In genomic region chr9:98601156-98601836, GRCm38 (mm10) we compare ENCODE assay signal across 8 mouse cellular contexts. TPM values are rescaled to one million over a fixed set of nuclear protein-coding genes. Genes with fewer than 3 reads are reported as not detected.
A peak's percentile ranks its signal among the peaks of the same experiment; 100 is the strongest.
DNase-seq lines count a peak whose midpoint lies in the region; ATAC-seq and TF ChIP-seq lines count a peak whose summit lies in the region.

Gene Mrps22 (minus strand): TSS chr9:98601660.

- H3K4me1 ChIP-seq in hindbrain, embryonic 12.5 days = peaks cover 14% of the 10 kb centered on the region

- no peak for TF ChIP-seq CTCF in Patski (IDR thresholded peaks at IDR 0.05)

- peaks cover 19% of the 10 kb centered on the region for H3K36me3 ChIP-seq in hindbrain, embryonic 12.5 days

- H3K27me3 ChIP-seq in Patski = peaks cover 23% of the 10 kb centered on the region
- H3K27me3 ChIP-seq in hindbrain, embryonic 12.5 days = no peaks in the 10 kb centered on the region

- peak within 1 kb of the TSS; percentile 60; the same call in 1 of the 2 replicates for H3K27ac ChIP-seq in hindbrain, embryonic 12.5 days

- CTCF ChIA-PET in Patski (lab: Charles Lee) = interaction anchor here (1.2 to 2.8 kb wide), 2 partner anchors 11 to 44 kb away, joined by 3 to 7 read pairs; no protein-coding TSS in a partner anchor

- no peaks in the 10 kb centered on the region for H3K9me3 ChIP-seq in hindbrain, embryonic 12.5 days (replicated peaks)

- H3K4me2 ChIP-seq in hindbrain, embryonic 12.5 days (replicated peaks) = peak within 1 kb of the TSS; percentile 96

- DNase-seq in Patski (ENCODE audit: low read depth, low spot score) = peak; percentile 27
- peak; percentile 76 to 83 for DNase-seq in cerebellum, postnatal 10 days
- peak; percentile 66 to 76 for DNase-seq in frontal cortex, postnatal 10 days (ENCODE audit: low spot score in 2 of 2)
- DNase-seq in layer of hippocampus, postnatal 14 days (ENCODE audit: low spot score in 2 of 2) = peak; percentile 69 to 84
- peak; percentile 77 for DNase-seq in lung, postnatal 14 days
- peak; percentile 76 for DNase-seq in retina, adult 2 months (ENCODE audit: low read depth, low spot score)
- peak; percentile 76 to 80 for DNase-seq in thymus, postnatal 36 days

- peak within 1 kb of the TSS; percentile 82 for H3K9ac ChIP-seq in hindbrain, embryonic 12.5 days

- peak; percentile 92 for ATAC-seq in Patski
- ATAC-seq in hindbrain, embryonic 12.5 days (ENCODE audit: low FRiP score) = peak; percentile 94

- in situ Hi-C loops in Patski (cut with MboI; ENCODE audit: low pct_unique_long_range_greater_than_20kb) = no loop called here

- WGBS in hindbrain, embryonic 12.5 days = under 1% methylated on average over 44 of the region's 44 CpGs

- peak within 1 kb of the TSS; percentile 93 for H3K4me3 ChIP-seq in hindbrain, embryonic 12.5 days

- POLR2A ChIA-PET in Patski (lab: Charles Lee) = no interaction called here

RNA-seq across cellular contexts. Expression of gene Mrps22, which starts in this region (rescaled TPM):
- 42.8 TPM for polyA plus RNA-seq in Patski (2021)
- polyA plus RNA-seq in hindbrain, embryonic 12.5 days (2016; fragmentation: Nextera tagmentation; extraction: Ambion mirVana) = 58.5 and 60.7 TPM in 2 replicates
- total RNA-seq in layer of hippocampus, postnatal 14 days (2021) = 10 to 100 TPM; 30.2 to 33.5 TPM

Comparison
In these comparisons a context has a peak if more than half of its experiments do, and no peak if none do; other contexts are left out.
1. Peak in every context shown above with its lines: DNase-seq, ATAC-seq, H3K4me3 ChIP-seq and H3K27ac ChIP-seq.
2. DNase-seq: peak in every context shown above with its lines; median percentile 80 in cerebellum, postnatal 10 days; 78 in thymus, postnatal 36 days; 77 in lung, postnatal 14 days; 76 in layer of hippocampus, postnatal 14 days; 76 in retina, adult 2 months; 71 in frontal cortex, postnatal 10 days; 27 in Patski.